Mouse (Mus musculus) thymus, postnatal 0 days (tissue): ENCODE data around the gene Slco1a4. TPM values are rescaled to one million over a fixed set of nuclear protein-coding genes. Genes with fewer than 3 reads are reported as not detected.
"Not testable (repeated sequence)": the region's sequence is repeated elsewhere in the genome, so short reads cannot be mapped to it uniquely, and the experiment has no call there.

Experiments used
- DNase-seq: peaks from one replicate; pipeline ENCODE4 v3.0.0-alpha.2; 2015; ENCODE audit warnings: low spot score
- polyA plus RNA-seq: library from polyadenylated mRNA; unstranded; fragments of >200 nt; fragmentation: Nextera tagmentation; extraction: Ambion mirVana; gene quantifications from 2 replicates; pipeline ENCODE4 v1.2.1, GENCODE M21; 2015

Gene Slco1a4
- 0.08 TPM in 1 of 2 replicates, not detected in the other for polyA plus RNA-seq

GRCm38 (mm10) chr6:141856085-141856484, at the start of gene Slco1a4:
TSS of gene Slco1a4 (minus strand) at chr6:141856199.
- no peak for DNase-seq

GRCm38 (mm10) chr6:141898197-141898596, 42.2 kb upstream of the Slco1a4 start:
- DNase-seq: no peak

DNA sequence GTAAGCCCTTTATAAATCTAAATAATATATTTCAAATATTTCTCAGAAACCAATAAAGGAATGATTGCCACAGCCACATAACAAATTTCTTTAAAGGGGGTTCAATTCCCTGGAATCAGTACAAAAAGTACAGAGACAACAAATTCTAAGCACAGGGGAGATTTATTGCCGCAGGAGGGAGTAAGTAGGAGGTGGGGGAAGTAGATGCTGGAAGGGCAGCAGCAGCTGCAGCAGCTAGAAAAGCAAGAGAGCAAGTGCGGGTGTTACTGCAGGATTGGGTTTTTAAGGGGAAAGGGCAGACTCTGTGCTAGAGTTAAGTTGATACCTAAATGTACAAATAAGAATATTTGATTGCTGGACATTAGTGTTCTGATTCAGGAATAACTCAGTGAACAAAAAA, 33.7 kb upstream of the Slco1a4 start:
- no peak for DNase-seq

- DNase-seq: no peak
Observed at GRCm38 (mm10) chr6:141888248-141888647, 32.2 kb upstream of the Slco1a4 start.

DNA sequence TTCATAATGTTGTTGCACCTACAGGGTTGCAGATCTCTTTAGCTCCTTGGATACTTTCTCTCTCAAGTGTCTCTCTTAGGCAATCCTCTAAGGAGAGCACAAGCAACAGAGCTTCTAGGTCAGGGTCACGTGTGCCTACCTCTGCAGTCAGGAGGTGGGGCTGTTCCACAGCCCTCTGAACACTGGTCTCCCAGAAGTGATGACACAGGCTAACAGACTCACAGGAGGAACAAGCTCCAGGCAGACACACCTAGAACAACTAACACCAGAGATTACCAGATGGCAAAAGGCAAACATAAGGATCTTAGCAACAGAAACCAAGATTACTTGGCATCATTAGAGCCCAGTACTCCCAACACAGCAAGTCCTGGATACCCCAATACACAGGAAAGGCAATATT, 26.6 kb upstream of the Slco1a4 start:
- DNase-seq: no peak

DNA sequence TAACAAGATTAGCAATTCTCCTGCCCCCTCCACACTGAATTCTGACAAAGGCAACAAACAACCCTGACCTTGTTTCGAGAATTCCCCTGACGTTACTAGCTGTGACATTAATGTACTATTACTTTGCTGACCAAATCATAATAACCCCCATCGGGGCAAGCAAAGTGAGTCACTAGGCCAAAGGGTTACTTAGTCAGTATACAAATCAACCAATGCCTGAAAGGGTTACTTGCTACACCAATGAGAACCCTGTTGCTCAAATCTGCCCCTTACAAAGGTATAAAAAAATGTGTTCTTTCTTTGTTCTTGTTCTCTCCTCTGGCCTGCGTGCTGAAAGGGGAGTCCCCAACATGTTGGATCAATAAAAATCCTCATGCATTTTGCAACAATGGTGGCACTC, 19.7 kb upstream of the Slco1a4 start:
- DNase-seq: not testable (repeated sequence)

- no peak for DNase-seq
Observed at GRCm38 (mm10) chr6:141871711-141872110, 15.7 kb upstream of the Slco1a4 start.

DNA sequence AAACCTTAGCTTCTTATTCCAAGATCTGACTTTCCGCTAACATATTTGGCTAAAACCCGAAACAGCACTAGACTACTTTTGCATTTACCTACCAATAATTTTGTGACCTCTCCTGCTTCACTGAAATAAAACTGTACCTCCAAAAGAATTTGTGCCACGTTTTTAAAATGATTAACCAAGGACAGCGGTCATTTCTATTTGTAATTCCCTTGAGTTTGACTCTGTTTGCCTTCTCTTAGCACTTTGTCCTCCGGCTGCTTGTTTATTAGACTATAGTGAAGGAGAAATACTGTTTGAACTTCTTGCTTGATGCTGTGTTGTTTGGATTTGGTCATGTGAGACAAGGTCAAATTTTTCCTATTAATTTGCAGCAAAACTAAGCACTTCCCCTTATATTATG, 12.7 kb upstream of the Slco1a4 start:
- no peak for DNase-seq

DNA sequence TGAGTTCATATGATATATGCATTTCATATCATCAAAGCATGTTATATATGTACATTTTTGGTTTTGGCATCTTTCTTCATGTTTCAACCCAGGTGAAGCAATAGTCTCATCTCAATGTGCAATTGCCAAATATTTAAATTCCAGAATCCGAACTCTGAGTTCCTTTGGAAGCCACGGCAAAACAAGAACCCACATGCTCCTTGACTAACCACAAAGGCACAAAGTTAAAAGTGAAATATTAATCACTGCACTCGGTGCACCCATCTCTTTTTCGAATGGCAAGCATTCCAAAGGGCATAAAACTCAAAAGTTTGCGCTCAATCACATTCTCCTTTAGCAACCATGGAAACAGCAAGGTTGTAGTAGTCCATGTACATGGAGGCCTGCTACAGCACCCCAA, 10.0 kb upstream of the Slco1a4 start:
- DNase-seq: no peak

- no peak for DNase-seq
Observed at GRCm38 (mm10) chr6:141857735-141858531, 1.9 kb upstream of the Slco1a4 start.

- no peak for DNase-seq
Observed at GRCm38 (mm10) chr6:141853616-141854015, 2.4 kb downstream of the Slco1a4 start.

GRCm38 (mm10) chr6:141849051-141849450, 6.9 kb downstream of the Slco1a4 start:
- DNase-seq: no peak

- no peak for DNase-seq
Observed at GRCm38 (mm10) chr6:141797837-141798236, 58.2 kb downstream of the Slco1a4 start.

DNA sequence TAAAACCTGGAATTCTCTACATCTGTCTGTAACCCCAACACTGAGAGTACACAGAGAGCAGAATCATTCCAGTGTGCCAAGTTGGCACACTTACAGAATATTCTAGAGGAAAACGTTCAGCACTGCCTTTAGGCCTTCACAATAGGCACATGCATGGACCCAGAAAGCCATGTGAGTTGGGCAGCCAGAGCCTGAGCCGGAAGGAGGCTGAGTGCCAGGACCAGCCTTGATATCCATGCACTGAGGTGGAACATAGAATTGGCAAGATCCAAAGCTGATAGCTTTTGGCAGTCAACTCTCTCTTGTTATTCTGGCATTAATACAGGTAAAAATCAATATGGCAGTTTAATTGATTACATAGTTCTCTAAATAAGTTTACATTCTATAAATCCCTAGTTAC, 81.5 kb downstream of the Slco1a4 start:
- no peak for DNase-seq

GRCm38 (mm10) chr6:141773710-141774109, 82.3 kb downstream of the Slco1a4 start, which contains the start of gene Gm5724:
TSS of gene Gm5724 (minus strand) at chr6:141773810.
- DNase-seq: no peak

Other genes starting within 250 kb of the Slco1a4 start
- not detected in 2 replicates for gene Slco1b2, start 226.7 kb downstream of the Slco1a4 start, polyA plus RNA-seq
- 0.07 TPM in 1 of 2 replicates, not detected in the other for gene Gm5724, start 82.4 kb downstream of the Slco1a4 start, polyA plus RNA-seq
- gene Slco1a1, start 90.8 kb upstream of the Slco1a4 start, polyA plus RNA-seq: not detected in 2 replicates
- gene Gm6614, start 155.2 kb upstream of the Slco1a4 start, polyA plus RNA-seq: 0.06 TPM in 1 of 2 replicates, not detected in the other